Comparison of ENCODE assay signal across 7 mouse cellular contexts in the genomic region with DNA sequence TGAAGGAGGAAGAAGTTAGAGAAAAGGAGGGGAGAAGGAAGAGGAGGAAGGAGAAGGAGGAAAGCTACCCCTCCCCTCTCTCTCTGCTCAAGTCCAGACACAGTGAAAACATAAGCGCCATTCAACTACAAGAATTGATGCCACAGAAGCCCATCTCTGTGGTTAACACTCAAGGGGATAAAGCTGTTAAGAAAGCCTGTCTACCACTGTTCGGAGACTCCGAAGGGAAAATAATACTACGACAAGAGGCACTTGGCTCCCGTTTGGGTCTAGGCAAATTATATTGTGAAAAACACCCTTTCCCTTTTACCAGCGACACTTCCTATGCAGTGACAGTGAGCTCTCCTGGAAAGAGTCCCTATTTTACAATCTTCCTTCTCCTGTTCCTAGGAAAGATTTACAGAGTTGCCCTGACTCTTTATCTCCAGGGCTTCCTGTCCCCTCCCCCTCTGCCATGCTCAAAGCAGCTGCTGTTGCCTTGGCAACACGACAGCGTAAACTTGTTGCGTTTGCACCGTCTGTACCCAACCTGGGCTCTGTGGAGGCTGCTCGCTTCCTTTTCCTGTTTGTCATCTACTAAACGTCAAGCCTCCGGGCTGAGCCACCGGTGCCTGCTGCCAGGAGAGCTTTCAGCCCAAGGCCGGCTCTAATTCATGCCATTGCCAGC. TPM values are rescaled to one million over a fixed set of nuclear protein-coding genes. Genes with fewer than 3 reads are reported as not detected.
DNase-seq lines count a peak whose midpoint lies in the region; ATAC-seq lines count a peak whose summit lies in the region.

No protein-coding gene starts in this region.

- H3K36me3 ChIP-seq in intestine, embryonic 16.5 days (ENCODE audit: control insufficient read depth, insufficient read depth, low read length): no peaks in the 10 kb centered on the region

- ATAC-seq in intestine, embryonic 16.5 days: peak; percentile 90

- H3K4me2 ChIP-seq in intestine, embryonic 16.5 days (ENCODE audit: low read depth, low read length): peak overlapping the region; percentile 63

- H3K27me3 ChIP-seq in intestine, embryonic 16.5 days (replicated peaks; ENCODE audit: control insufficient read depth, insufficient read depth, low read length): no peaks in the 10 kb centered on the region

- H3K4me3 ChIP-seq in intestine, embryonic 16.5 days (ENCODE audit: low read length): peak overlapping the region; percentile 37

- DNase-seq in adrenal gland, postnatal 14 days: peak; percentile 91
- DNase-seq in embryo, embryonic 10 days (ENCODE audit: low spot score): peak; percentile 92
- DNase-seq in heart, adult 11 months: peak; percentile 97
- peak; percentile 73 for DNase-seq in left cerebral cortex, postnatal 36 days (ENCODE audit: low spot score in 2 of 2)
- peak; percentile 88 for DNase-seq in mesoderm, embryonic 11.5 days (ENCODE audit: low read depth, low spot score)
- DNase-seq in spleen, adult 12 weeks (ENCODE audit: low spot score): peak; percentile 64

- intact Hi-C loops in left cerebral cortex, postnatal 36 days (cut with DNase I): no loop called here

- no peaks in the 10 kb centered on the region for H3K9me3 ChIP-seq in intestine, embryonic 16.5 days (ENCODE audit: control insufficient read depth, low read length)

- H3K9ac ChIP-seq in intestine, embryonic 16.5 days (ENCODE audit: low read depth, low read length): peak overlapping the region; percentile 0; the same call in 1 of the 2 replicates

- WGBS in intestine, embryonic 16.5 days: 5% methylated on average over 15 of the region's 15 CpGs

- H3K27ac ChIP-seq in intestine, embryonic 16.5 days (ENCODE audit: low read length): no peak overlapping the region

- H3K4me1 ChIP-seq in intestine, embryonic 16.5 days (ENCODE audit: control insufficient read depth, insufficient read depth, low read length): peaks cover 6% of the 10 kb centered on the region

RNA-seq across cellular contexts. Expression of a gene that starts 10.4 kb away (rescaled TPM):
- 0.53 and 0.63 TPM in 2 replicates for total RNA-seq in adrenal gland, postnatal 14 days (2021)
- 0.12 and 0.16 TPM in 2 replicates for polyA plus RNA-seq in intestine, embryonic 16.5 days (2015; fragmentation: Nextera tagmentation; extraction: Ambion mirVana)
- total RNA-seq in left cerebral cortex, postnatal 36 days (2021): 1 to 10 TPM; 6.7 to 7.5 TPM
